Mouse (Mus musculus) spleen, embryonic (tissue): ENCODE measurements around the gene Slc28a3.

Experiments
- CTCF ChIA-PET: fragments of 350-600 bp; sonication (Branson Sonifier 250); formaldehyde crosslinking; loops from one replicate; lab custom pipeline; 2022; lab: Charles Lee

Slc28a3 gene

DNA sequence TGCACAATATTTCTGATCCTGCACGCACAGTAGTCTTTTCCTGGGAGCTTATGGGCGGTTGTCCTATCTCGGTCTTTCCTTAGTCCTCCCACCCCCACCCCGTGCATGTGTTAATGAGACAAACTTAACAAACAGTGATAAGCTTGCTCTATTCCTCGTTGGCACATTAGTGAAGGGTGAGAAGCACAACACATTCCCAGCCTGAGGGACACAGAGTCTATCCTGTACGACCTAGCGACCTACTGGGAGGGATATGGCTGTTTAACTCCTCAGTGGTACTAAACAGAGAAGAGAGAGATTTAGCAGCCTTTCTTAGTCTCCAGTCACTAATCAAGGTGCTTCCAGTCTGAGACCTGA is 86.9 kb downstream of the Slc28a3 start:
- CTCF ChIA-PET: no interaction called here

DNA sequence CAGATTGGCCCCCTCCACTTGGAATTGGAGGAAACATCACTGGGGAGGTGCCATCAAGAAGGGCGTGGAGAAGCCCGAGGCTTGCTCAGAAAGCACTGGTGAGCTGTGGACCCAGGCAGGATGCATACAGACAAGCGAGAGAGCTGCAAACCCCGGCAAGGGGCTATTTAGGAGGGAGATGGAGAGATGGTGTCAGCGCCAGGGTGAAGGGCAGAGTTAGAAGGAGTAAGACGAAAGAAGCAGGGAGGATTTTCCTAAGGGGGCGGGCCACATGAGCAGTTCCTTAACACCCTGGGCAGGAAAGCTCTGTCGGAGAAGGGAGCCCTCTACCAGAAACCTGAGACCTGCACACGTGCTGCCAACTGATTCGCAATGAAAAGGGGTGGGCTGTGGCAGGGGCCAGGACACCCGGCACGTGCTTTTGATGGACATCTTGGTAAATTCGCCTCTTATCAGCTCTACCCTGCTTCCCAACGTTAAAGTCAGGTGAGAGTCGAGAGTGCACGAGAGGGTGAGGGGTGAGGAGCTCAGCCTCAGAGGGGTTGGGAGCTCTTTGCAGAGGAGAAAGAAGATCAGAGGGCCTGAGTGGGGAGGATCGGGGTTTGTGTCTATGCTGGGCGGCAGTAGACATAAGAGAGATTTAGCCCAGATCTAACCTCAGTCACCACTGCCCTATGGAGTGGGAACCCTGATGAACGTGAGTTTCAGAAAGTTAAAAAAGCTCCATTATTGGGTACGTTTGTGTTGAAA is 87.5 kb downstream of the Slc28a3 start:
- CTCF ChIA-PET: no interaction called here

DNA sequence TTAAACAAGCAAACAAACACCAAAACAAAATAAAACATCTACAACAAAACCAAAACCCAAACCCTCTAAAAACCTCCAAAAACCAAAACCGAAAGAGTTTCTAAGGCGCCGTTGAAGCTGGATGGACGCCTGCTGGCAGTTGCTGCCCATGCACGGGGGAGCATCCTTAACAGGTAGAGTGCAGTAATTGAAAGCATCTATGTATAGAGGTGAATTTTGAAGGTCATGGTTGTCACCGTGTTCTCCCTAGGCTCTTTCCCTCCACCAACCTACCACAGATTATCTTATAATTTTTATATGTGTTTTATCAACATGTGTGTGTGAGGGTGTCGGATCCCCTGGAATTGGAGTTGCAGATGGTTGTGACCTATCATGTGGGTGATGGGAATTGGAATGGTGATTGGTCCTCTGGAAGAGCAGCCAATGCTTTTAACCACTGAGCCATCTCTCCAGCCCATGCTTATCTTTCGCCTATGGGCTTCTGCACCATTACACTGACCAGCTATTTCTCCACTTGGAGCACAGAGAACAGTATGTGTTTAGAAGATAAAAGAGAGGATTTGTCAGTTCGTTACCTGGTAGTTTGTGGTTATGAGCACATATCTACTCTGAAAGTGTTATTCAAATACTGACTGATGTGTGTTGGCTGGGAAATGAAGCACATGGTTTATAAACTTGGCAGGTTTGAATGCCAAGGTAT is 89.2 kb downstream of the Slc28a3 start:
- CTCF ChIA-PET: no interaction called here

DNA sequence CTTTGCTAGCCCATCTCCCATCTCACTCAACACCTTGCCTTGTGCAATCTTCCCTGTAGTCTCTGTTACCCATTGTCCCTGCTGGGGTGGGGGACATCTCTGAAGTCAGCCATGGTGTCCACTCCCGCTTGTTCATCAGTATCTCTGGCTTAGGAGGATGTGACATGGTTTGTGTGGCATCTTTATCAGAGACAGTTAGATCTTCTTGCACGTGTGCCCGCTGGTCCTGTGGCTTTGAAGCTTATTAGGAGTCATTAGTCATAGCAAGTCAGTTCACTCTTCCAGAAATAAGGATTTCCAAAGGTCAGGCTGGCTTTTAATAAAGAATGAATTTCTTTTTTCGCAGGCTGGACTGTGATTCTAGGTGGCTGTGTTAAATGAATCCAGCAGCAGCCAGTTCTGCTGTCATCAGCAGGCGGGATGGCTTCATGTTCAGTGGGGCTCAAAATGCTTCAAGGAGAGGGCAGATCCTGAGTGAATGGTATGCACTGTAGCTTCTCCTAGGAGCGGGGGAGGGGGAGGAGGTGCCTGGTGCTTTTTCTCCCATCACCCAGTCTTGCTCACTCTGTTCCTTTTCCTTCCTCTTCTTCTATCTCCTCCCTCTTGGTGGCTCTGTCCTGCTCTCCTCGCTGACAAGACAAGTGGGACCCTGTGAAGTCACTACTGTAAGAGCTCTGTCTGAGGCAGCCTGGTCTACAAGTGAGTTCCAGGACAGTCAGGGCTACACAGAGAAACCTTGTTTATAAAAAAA is 89.9 kb downstream of the Slc28a3 start:
- CTCF ChIA-PET: no interaction called here

DNA sequence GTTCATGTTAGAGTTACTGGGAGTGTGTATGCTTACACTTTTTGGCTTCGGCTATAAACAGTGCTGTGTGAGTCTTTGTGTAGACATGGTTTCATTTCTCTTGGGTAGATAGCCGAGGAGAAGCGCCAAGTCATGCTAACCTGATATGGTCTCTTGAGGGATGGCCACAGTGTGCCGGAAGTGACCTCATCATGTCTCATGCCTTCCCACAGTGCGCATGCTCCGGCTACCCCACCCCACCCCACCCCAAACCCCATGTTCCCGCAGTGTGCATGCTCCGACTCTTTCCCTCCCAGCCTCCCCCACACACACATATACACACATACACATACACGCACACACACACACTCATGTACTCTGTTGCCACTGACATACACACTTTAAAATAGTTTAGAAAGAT is 90.6 kb downstream of the Slc28a3 start:
- CTCF ChIA-PET: no interaction called here

DNA sequence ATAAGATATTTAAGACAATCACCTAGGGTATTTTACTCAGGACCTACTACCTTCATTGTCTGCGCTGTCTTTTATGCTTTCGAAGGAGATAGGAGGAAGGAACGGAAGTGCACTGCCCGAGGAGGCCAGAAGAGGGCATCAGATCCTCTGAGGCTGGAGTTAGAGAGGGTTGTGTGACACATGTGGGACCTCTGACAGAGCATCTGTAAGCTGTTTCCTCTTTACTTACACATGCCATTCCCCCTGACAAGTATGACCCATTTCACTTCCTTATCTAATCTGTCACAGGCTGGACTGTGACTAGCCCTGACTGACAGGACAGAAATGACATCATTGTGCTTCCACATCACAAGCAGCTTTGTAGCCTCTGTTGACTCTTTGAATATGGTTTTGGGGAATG is 94.4 kb downstream of the Slc28a3 start:
- CTCF ChIA-PET: interaction anchor here (0.5 kb wide), 1 partner anchor 16 kb away, joined by 3 read pairs; no protein-coding TSS in a partner anchor

DNA sequence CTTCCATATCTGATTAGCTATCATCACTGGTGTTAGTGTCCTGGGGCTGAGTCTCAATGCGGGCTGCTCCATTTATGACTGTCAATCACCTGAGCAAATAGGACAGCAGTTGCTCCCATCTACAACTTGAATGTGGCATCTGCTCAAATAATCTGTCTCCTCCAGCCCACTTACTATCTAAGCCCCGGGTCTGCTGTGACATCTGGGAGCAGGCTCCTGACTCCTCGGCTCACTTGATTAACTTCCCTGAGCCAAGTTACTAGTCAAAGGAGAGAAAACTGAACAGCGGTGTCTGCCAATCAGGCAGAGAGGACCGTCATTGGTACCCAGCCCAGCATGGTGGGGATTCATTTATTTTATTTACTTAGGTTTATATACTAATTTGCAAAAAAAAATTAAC is 95.0 kb downstream of the Slc28a3 start:
- CTCF ChIA-PET: interaction anchor here (0.5 kb wide), 1 partner anchor 16 kb away, joined by 3 read pairs; no protein-coding TSS in a partner anchor

DNA sequence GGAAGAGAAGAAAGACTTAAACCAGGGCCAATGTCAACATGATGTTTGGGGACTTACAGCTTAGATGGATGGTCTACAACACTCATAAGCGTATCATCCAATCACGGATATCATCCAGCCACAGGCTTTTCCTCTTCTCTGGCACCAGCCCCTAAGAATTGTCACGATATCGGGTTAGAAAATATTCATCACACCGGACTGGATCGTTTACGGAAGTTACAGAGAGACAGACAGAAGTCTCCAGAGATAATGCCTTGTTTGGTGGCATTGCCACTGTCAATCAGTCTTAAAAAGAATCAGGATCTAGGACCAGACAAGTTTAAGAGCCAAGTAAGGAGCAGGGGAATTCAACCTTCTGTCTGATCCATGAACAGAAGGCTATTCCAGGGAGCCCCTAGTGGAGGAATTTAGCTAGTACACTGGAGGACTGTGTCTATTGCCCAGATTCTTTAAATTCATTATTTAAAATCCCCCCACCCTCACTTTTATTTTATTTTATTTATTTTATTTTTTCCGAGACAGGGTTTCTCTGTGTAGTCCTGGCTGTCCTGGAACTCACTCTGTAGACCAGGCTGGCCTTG is 96.4 kb downstream of the Slc28a3 start:
- CTCF ChIA-PET: no interaction called here

DNA sequence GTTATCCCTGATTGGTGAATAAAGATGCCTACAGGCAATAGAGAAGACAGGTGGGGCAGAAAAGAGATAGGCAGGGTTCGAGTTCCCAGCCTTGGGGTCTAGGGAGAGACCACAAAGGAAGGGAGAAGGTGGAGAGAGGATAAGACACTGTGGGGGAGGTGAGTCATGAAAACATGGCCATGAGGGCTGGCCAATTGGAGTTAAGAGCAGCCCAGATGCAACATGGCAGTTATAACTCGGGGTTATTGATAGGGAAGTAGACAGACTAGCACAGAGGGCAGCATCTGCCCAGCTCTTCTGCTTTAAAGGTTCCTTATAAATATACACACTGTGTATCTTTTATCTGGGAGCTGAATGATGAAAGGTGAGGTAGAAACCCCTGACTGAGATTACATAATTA is 98.8 kb downstream of the Slc28a3 start:
- CTCF ChIA-PET: no interaction called here

DNA sequence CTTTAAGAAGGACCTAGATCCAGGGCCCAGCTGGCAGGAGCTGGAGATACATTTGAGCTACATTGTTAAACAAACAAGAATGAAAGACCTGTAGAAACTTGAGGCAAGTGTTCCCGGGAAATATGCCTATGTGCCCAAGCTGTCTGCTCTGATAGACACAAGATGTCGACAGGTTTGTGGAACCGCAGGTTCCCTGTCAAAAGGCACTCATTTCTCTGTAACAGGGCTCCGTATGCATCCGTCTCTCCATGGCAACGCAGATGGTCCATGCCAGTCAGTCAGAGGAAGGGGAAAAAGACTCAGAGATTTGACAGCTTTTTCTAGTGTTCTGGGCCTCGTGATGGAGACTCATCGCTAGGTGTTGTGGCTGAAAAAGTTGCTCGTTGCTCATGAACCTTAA is 99.4 kb downstream of the Slc28a3 start:
- CTCF ChIA-PET: no interaction called here

DNA sequence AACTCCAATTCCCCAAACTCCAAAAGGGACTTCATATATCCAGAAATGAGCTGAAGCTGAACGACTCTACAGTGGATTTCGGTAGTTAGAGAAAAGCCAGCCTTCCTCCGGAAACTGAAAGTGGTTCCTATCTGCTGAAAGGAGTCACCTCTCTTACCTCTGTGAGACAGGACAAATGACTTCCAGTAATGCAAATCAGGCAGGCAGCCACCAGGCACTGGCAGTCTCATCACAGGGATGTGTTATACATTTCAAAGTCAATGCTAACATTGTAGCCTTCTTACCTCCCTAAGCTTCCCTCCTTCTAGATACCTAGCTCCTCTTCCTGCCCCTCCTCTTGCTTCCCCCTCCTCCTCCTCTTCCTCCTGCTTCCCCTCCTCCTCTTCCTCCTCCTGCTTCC is 101.4 kb downstream of the Slc28a3 start:
- CTCF ChIA-PET: no interaction called here

DNA sequence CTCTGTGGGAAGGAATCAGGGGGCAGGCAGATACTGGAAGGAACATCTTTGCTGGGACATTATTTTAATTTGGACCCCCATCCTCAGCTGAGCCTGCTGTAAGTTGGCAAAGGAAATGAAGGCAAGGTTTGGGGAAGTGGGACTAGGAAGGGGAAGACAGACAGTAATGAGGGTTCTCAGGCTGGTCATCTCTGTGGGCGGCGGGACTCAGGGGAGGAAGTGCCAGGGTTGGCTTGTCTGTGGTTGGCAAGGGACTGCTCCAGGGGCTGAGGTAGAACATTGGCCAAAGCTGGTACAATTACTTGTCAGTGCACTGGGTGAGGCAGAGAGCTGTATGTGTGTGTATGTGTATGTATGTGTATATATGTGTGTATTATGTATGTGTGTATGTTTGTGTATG is 107.1 kb downstream of the Slc28a3 start:
- CTCF ChIA-PET: no interaction called here

DNA sequence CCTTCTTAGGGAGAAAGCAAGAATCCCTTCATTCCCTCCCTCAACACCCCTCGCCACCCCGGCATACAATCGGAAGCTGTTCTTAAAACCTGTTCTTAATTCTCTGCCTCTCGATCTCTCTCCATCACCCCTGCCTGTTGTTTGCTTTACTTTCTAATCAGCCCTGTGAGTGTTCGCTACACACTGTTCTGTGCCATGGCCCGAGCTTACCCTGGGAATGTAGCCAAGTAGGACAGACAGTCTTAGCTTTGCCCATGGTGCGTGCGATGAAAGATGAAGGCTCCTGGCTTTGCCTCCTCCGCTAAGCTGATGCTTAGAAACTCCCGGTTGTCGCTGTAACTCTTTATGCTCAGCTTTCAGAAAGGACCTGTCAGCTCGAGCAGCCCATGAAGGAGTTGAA is 112.9 kb downstream of the Slc28a3 start:
- CTCF ChIA-PET: no interaction called here
